Mouse (Mus musculus) frontal cortex, postnatal 25 days (tissue): ENCODE measurements at regions not wholly inside any gene's neighbourhood (a gene's known extent, or its start where the extent isn't known, plus 50 kb on each side); places are given as distances from the start of the nearest gene placed in this dataset.

Experiments used
- DNase-seq, 2 experiments: peaks; one replicate each; pipeline ENCODE4 v3.0.0; 2022; ENCODE audit warnings: low spot score in 2 of 2

DNA sequence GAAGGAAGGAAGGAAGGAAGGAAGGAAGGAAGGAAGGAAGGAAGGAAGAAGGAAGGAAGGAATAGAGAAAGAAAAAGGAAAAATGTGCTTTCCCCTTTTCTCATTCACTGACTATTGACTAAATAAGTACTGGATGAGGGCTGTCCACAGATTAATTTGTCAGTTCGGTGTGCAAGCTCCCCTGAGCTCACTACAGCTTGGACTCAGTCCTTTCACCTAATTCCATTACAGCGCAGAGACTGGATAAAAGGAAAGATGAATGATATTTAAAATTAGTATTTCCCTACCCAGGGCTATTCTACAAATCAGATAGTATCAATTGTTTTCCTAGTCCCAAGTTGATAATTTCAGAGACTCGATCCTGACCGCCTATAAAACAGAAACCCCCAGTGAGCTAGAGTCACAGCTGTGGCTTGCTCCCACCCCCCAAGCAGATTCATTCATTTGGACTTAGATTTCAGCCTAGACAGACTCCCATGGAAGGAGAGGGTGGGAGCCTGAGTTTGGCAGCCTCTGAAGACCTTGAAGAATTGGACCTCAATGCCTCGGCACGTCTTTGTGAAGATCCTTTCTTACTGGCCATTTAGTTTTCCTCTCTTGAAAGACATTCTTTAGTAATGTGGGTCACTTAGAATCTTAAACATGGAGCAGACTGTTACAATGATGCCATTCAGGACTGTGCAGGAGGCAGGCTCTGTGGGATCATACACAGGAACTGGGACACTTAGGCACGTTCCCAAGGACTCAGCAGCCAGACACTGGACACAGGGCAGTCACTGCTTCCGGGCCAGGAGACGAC lies 179.2 kb upstream of the Pabpc6 start:
- DNase-seq: no peak

GRCm38 (mm10) chr17:9845451-9846075 lies 176.0 kb upstream of the Pabpc6 start:
- no peak for DNase-seq

- DNase-seq: no peak
Measured at GRCm38 (mm10) chr17:9841103-9841502, 171.6 kb upstream of the Pabpc6 start.

GRCm38 (mm10) chr17:9839256-9839655 lies 169.7 kb upstream of the Pabpc6 start:
- no peak for DNase-seq

GRCm38 (mm10) chr17:9836995-9837842 lies 167.7 kb upstream of the Pabpc6 start:
- no peak for DNase-seq

- DNase-seq: no peak
Measured at GRCm38 (mm10) chr17:9829895-9830294, 160.4 kb upstream of the Pabpc6 start.

- DNase-seq: no peak
Measured at GRCm38 (mm10) chr17:9821358-9821757, 151.8 kb upstream of the Pabpc6 start.

DNA sequence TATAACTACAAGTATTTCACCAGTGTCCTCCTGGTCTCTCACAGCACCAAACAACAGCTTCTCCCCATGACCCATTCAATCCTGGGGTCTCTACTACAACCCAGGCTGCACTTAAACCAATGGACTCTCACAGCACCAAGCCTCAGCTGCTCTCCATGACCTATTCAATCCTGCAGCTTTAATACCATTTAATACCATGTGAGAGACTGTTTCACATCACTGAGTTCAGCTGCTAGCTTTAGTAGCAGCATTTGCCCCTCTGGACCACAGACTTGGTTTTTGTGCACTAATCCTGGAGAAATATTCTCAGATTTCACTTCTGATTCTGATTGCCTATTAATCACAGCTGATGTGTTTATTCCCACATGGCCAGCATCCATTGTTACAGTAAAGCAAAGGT lies 147.5 kb upstream of the Pabpc6 start:
- no peak for DNase-seq

- no peak for DNase-seq
Measured at GRCm38 (mm10) chr17:9797069-9797468, 127.6 kb upstream of the Pabpc6 start.

DNA sequence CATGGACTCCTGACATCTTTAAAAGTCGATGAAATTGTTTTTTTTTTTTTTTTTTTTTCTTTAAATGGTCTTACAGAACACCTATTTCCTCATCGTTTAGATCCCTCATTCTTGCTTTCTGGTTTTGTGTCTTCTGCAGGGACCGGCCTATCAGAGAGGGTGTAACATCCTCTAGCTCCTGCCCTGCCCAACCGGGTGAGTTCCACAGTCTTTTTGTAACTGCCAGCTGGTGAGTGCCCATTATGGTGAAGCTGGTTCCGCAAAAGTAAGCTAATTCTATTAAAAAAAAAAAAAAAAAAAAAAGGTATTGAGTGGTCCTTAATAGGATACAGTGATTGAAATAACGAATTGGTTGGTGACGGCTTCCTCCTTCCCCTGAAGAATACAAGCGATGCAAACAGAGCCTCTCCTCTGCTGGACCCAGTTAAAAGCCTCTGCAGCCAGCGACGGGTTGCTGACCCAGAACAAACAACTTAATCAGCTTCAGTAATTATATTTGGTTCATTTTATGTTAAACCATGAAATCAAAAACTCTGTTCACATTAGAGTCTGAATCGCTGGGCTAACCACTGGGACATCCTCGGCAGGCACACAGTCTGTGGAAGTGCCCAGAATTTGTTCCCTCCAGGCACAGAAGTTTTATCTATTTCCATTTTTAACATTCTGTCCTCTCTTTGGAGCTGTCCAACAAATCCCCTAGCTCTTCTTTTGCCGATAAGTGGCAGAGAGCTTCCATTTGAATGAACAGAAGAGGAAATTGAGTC lies 126.9 kb upstream of the Pabpc6 start:
- DNase-seq: no peak

DNA sequence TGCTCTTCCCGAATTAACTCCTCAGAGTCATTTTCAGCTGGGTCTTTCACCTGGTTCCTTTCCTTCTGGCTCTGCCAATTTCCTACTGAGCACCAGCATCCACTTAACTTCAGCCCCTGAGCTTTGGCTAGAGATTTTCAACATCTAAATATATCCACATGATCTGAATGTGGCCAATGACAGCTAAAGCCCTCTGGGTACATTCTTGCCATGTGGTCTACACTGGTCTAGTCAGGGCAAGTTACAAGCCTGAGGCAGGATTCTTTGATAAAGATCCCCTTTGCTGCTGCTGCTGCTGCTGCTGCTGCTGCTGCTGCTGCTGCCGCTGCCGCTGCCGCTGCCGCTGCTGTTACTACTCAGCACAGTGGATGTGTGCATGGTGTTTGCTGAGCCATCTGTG lies 109.3 kb upstream of the Pabpc6 start:
- DNase-seq: no peak

DNA sequence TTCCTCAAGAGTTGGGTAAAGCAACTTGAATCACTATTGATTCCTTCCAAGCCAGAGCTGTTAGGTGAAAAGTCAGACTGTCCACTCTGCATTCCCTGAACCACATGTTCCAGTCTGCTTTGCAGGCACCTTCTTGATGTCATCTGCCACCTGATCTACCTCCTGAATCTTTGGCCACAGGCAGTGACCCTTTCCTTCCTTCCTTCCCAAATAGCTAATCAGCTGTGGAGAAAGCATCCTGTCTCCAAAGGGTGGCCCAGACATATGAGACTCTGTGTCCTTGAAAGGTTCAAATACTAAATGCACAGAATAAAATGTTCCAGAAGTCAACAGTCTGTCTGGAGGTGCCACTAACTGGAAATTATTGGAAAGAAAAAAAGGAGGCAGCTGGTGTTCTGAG lies 107.6 kb upstream of the Pabpc6 start:
- no peak for DNase-seq

DNA sequence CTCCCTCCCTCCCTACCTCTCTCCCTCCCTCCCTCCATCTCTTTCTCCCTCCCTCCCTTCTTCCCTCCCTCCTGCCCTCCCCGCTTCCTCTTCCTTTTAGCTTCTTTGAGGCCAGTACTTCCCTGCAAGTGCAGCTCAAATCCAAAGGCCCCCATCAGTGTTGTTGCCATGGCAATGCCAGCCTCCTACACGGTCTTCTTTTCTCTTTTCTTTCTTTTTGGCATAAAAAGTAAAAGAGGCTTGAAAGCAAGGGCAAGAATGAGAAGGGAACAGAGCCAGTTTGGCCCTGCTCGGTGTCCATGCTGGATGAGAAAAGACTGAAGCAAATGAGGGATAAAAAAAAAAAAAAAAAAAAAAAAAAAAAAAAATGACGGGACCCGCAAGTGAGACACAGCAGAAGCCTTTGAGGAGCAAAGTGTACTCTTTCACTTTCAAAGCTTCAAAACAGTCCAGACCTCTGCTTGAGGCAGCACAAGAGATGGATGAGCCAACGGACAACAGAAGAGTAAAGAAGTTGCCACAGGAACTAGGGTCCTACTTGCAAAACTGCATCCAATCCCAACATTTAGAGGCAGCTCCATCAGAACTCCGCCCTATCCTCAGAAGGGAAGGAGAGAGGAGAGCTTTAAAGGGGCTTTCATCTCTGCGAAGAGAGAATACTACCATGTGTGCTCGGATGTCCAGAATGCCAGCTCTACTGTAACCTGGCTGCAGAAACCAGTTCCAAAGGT lies 106.9 kb upstream of the Pabpc6 start:
- DNase-seq: no peak

DNA sequence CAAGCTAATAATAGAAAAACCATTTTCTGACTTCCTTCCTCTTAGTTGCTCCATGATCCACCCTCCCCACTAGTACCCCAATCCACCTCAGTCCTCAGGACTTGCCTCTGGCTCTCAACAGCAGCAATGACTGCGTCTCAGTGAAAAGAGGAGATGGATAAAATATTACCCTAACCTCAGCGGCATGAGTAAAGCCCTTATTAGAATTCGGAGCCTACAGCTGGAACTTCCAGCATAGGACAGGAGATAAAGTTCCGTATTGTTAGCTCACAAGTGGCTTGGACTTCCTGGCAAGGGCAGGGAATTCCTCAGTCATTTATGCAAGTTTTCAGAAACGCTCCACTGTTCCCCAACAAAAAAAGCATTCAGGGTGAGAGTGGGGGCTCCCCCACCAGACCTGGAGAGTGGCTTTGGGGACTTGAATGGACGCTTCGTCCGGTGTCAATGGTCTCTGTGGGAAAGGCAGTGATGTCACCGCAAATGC lies 106.2 kb upstream of the Pabpc6 start:
- DNase-seq: no peak

DNA sequence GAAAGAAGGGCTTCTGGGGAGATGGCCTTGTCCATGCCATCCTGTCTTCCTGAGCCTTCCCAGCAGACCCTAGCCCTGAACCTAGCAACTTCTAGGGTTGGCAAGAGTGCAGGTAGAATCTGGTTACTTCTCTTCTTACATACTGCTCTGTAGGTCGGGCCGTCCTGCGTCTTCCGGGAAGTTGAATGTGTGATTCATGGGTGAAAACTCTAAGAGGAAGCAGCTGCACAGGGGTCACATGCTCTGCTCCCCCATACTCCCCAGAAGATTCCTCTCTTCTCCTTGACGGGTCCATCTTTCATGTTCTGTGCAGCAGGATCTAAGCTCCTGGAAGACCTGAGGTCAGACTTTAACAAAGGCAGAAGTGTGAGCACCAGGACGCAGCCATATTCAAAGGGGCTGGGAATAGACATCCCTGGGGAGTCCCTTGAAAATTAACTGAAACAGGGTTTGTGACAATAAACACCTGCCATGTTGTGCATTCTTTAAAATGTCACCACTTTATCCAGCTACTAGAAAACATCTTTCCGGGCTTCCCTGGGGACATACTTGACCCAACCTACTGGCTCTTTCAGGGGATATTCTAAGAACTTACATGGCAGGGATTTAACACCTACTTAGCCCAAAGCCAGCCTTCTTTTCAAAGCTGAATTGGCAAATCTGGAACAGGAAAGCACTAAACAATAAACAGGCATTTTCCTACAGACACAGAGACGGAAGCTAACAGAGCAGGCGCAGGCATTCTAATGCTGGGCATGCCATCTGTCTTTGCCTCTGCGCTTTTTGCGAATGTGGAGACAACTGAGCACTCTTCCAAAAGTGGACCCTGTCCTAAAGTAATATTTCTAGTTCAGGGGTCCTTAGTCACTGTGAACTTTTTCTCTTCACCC lies 105.5 kb upstream of the Pabpc6 start:
- DNase-seq: no peak

DNA sequence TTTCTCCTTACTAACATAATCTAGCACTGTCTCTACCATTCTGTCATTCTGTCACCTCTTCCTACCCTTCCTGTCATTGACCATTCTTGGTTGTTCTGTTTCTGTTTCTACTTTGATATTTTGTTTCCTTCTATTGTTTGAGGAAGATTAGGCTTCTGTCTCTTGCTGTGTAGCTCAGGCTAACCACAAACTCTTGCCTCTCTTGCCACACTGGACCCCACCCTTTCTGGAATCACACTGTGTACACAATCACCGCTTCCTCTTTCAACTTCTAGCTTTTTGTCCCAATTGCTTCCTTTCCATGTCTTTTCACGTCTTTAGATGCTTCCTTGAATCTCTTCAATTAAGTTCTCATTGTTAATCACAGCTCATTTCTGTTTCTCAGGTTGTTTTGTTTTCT lies 104.2 kb upstream of the Pabpc6 start:
- no peak for DNase-seq

GRCm38 (mm10) chr17:9768275-9768674 lies 98.8 kb upstream of the Pabpc6 start:
- DNase-seq: no peak

- no peak for DNase-seq
Measured at GRCm38 (mm10) chr17:9765680-9766250, 96.2 kb upstream of the Pabpc6 start.

GRCm38 (mm10) chr17:9764701-9765359 lies 95.3 kb upstream of the Pabpc6 start:
- no peak for DNase-seq
